Mouse (Mus musculus): ENCODE measurements around the gene Tmem63b.
"Not testable (repeated sequence)": the region's sequence is repeated elsewhere in the genome, so short reads cannot be mapped to it uniquely, and the experiment has no call there.

Tmem63b gene

DNA sequence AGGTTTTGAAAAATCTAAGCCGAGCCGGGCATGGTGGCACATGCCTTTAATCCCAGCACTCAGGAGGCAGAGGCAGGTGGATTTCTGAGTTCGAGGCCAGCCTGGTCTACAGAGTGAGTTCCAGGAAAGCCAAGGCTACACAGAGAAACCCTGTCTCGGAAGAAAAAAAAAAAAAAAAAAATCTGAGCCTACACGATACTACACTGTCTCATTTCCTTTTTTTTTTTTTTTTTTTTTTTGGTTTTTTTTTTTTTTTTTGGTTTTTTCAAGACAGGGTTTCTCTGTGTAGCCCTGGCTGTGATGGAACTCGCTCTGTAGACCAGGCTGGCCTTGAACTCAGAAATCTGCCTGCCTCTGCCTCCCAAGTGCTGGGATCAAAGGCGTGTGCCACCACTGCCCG, 63.3 kb downstream of the Tmem63b start:
- DNase-seq (ENCODE audit: low read depth, low spot score) = not testable (repeated sequence)

- DNase-seq (ENCODE audit: low read depth, low spot score) = no peak
Measured at GRCm38 (mm10) chr17:45619386-45620256, 67.1 kb downstream of the Tmem63b start.

GRCm38 (mm10) chr17:45618941-45619385, 67.7 kb downstream of the Tmem63b start:
- DNase-seq (ENCODE audit: low read depth, low spot score) = no peak

- no peak for DNase-seq (ENCODE audit: low read depth, low spot score)
Measured at GRCm38 (mm10) chr17:45617655-45618054, 69.0 kb downstream of the Tmem63b start.

GRCm38 (mm10) chr17:45616679-45617078, 70.0 kb downstream of the Tmem63b start:
- DNase-seq (ENCODE audit: low read depth, low spot score) = no peak

DNA sequence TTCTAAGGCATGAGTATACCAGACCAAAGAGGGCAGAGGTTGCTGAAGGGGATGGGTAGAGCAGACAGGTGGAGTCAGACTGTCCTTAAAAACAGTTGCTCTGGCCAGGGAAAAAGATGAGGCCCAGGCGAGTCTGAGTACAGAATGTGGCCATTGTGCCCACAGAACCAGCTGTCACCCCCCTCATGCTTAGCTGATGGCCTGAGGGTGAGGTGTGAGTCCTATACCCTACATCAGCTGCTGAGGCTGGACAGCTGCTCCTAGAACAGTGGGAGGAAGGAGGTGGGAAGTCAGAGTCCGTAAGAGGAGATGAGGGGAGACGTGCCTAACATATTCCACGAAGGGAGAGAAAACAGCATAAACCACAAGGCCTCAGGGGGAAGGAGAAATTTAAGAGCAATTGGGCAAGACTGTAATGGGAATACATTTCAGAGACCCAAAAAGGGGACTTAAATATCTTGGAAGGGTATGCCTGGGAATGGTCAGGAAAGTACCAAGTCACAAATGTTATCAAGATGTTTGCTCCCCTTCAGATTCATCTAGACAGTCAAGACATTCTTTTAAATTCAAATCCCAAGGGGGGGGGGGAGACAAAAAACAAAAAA, 70.6 kb downstream of the Tmem63b start:
- DNase-seq (ENCODE audit: low read depth, low spot score) = peak; percentile 87

GRCm38 (mm10) chr17:45612921-45613320, 73.8 kb downstream of the Tmem63b start:
- no peak for DNase-seq (ENCODE audit: low read depth, low spot score)

DNA sequence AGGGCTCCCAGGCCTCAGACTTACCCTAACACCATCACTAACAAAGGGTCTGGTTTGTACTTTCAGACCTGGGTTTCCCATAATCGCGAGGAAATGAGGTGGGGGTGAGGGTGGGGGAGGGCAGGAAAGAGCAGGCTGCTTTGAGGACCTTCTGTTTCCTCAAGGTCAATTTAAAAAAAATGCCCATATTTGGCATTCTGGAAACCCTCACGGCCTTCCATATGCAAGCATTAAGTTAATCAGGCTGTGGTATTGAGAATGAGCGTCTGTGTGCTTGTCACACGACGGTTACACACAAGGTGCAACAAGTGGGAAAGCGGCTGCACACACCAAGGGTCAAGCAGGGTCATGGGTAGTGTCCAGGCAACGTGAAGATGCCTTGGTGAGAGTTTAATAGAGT, 74.7 kb downstream of the Tmem63b start:
- DNase-seq (ENCODE audit: low read depth, low spot score) = no peak
